Mouse (Mus musculus): ENCODE measurements around the gene Fam71b. TPM values are rescaled to one million over a fixed set of nuclear protein-coding genes. Genes with fewer than 3 reads are reported as not detected.
A peak's percentile ranks its signal among the peaks of the same experiment; 100 is the strongest.

Fam71b gene
- not detected in 2 replicates for polyA plus RNA-seq (2016; fragmentation: Nextera tagmentation; extraction: Ambion mirVana)

DNA sequence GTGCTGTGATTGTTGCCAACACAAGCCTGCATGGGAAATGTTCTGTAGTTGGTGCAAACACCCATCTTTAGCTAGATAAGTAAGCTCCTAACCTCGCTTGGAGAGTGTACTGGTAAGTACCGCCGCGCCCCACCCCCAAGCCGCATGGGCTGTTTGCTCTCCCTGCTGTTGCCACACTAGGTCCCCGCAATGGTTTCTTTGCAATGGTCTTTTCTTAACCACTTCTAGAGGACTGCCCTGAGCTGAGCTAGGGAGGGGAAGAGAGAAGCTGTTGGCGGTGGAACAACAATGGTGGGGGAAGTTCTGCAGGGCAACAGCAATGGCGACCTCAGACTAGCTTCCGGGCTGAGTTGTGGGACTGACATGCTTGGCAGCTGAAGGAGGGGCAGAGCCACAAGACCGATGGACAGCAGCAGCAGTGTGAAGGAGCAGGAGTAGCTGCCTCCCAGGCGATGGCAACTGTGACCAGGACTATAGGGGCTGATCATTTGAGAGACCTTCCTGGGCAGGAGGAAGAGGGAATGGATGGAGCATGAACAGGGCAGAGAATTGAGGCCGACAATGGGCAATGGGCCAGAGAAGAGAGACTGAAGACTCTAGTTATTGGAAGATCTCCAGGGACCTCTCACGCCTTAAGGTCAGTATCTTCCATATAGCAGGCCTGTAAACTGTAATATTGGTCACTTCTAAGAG lies at the start of gene Fam71b:
Fam71b (plus strand) TSS at position 393 of the 693 bp plus-strand sequence.
- H3K9me3 ChIP-seq (replicated peaks): no peaks in the 10 kb centered on the region
- no peaks in the 10 kb centered on the region for H3K36me3 ChIP-seq
- 61% methylated on average over 13 of the region's 13 CpGs for WGBS (ENCODE audit: insufficient replicate concordance)
- no peak within 1 kb of the TSS for H3K9ac ChIP-seq
- no peak within 1 kb of the TSS for H3K27ac ChIP-seq
- H3K4me1 ChIP-seq: peaks cover 25% of the 10 kb centered on the region
- no peak within 1 kb of the TSS for H3K4me2 ChIP-seq
- H3K4me3 ChIP-seq: no peak within 1 kb of the TSS
- peak; percentile 30; the same call in 1 of the 2 replicates for ATAC-seq
- 0 out of 2 replicates have a peak, but pooled peaks cover 4% of the 10 kb centered on the region for H3K27me3 ChIP-seq (replicated peaks)

DNA sequence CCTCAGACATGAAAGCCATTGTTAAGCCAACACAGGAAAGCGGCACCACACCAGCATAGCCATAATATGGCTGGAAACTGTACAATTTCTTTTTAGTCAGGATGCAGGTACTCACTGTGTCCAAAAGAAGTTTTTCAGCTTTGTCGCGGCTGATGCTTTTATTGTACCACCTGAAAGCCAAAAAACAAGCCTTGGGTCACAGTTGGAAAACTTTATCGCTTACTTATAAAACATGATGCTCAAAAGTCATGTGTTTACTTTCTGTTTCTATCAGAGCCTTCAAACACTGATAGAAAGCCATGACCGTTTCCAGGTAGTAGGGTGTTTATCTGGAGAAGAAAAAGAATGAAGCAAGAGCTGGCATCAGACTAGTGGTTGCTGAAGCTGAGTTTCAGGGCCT lies 48.6 kb upstream of the Fam71b start:
- H3K9me3 ChIP-seq (replicated peaks): no peaks in the 10 kb centered on the region
- no peak overlapping the region for H3K27ac ChIP-seq
- no peaks in the 10 kb centered on the region for H3K27me3 ChIP-seq (replicated peaks)
- 69% methylated on average over 5 of the region's 5 CpGs for WGBS (ENCODE audit: insufficient replicate concordance)
- no peak overlapping the region for H3K4me3 ChIP-seq
- H3K36me3 ChIP-seq: no peaks in the 10 kb centered on the region
- no peaks in the 10 kb centered on the region for H3K4me1 ChIP-seq
- H3K9ac ChIP-seq: no peak overlapping the region
- H3K4me2 ChIP-seq: no peak overlapping the region
- ATAC-seq: no peak

DNA sequence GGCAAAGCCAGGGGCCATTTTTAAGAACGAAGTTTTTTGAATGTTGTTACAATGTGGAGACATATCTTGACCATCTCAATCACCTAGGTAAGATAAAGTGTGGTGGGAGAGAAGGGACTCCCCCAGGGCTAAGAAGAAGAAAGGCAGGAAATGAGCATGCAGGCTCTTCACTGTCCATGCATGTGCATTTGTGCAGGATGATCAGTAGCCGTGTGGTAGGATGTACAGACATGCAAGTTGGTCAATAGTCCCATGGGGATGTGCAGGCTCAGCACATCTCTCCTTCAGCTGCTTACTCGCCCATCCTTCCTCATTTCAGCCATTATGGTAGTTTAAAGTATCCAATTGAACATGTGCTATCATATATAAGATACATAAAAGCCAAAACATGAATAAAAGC lies 47.9 kb upstream of the Fam71b start:
- no peak overlapping the region for H3K27ac ChIP-seq
- no peak overlapping the region for H3K9ac ChIP-seq
- H3K36me3 ChIP-seq: no peaks in the 10 kb centered on the region
- ATAC-seq: no peak
- H3K4me3 ChIP-seq: no peak overlapping the region
- no peaks in the 10 kb centered on the region for H3K4me1 ChIP-seq
- 54% methylated on average over 3 of the region's 3 CpGs for WGBS (ENCODE audit: insufficient replicate concordance)
- H3K4me2 ChIP-seq: no peak overlapping the region
- no peaks in the 10 kb centered on the region for H3K27me3 ChIP-seq (replicated peaks)
- no peaks in the 10 kb centered on the region for H3K9me3 ChIP-seq (replicated peaks)

DNA sequence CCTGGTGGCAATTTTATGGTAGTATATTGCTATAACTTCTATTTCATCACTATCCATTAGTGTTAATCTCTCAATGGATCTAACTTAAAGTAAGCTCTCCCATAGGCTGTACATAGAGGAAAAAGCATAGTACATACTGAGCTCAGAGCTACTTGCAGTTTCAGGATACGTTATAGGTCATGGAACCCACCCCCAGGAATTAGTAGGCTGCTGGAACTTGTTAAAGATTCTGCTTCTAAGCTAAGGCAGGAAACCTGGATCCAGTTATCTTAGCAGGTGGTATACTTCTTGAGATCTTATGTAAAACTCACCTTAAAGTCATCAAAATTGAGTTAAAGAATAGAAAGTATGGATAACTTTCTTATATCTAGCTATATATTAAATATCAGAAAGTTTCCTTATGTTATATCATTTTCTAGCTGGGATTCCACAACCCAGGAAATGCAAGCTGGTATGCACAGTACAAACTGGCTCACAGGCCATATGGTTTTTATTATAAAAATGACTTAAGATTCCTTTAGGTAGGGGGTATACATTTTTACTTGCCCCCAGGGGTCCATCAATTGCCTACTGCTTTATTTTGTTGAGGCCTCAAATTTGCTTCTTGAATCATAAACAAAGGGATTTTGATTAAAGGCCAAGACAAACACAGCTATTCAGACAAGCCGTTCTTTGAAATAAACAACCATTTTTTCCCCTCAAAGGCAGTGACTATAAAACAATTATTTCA lies 46.5 kb upstream of the Fam71b start:
- no peak for ATAC-seq
- Histone ChIP-seq H3K36me3 (no peaks in the 10 kb centered on the region), H3K4me2 (no peak overlapping the region), H3K9me3 (replicated peaks) (no peaks in the 10 kb centered on the region), H3K9ac (no peak overlapping the region), H3K4me3 (no peak overlapping the region), H3K27me3 (replicated peaks) (no peaks in the 10 kb centered on the region), H3K4me1 (no peaks in the 10 kb centered on the region), H3K27ac (no peak overlapping the region)
- WGBS (ENCODE audit: insufficient replicate concordance): 63% methylated on average over 2 of the region's 2 CpGs

DNA sequence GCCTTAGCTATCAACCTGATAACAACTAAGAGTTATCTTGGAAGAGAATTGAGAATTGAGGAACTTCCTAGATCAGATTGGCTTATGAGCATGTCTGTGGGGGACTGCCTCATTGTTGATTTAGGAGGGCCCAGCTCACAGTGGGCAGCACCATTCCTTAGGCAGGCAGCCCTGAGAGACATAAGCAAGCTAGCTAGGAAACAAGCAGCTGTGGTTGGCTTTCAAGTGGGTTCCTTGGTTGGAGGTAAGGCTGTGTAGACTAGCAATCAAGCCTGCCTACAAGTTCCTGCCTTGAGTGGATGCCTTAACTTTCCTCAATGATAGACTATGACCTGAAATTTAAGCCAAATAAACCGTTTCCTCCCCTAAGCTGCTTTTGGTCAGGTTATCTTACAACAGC lies 38.0 kb upstream of the Fam71b start:
- H3K4me2 ChIP-seq: no peak overlapping the region
- H3K36me3 ChIP-seq: no peaks in the 10 kb centered on the region
- H3K9me3 ChIP-seq (replicated peaks): no peaks in the 10 kb centered on the region
- 0 out of 2 replicates have a peak, but pooled peaks cover 4% of the 10 kb centered on the region for H3K27me3 ChIP-seq (replicated peaks)
- 49% methylated on average over 1 of the region's 1 CpGs for WGBS (ENCODE audit: insufficient replicate concordance)
- H3K9ac ChIP-seq: no peak overlapping the region
- no peaks in the 10 kb centered on the region for H3K4me1 ChIP-seq
- no peak for ATAC-seq
- H3K4me3 ChIP-seq: no peak overlapping the region
- no peak overlapping the region for H3K27ac ChIP-seq

DNA sequence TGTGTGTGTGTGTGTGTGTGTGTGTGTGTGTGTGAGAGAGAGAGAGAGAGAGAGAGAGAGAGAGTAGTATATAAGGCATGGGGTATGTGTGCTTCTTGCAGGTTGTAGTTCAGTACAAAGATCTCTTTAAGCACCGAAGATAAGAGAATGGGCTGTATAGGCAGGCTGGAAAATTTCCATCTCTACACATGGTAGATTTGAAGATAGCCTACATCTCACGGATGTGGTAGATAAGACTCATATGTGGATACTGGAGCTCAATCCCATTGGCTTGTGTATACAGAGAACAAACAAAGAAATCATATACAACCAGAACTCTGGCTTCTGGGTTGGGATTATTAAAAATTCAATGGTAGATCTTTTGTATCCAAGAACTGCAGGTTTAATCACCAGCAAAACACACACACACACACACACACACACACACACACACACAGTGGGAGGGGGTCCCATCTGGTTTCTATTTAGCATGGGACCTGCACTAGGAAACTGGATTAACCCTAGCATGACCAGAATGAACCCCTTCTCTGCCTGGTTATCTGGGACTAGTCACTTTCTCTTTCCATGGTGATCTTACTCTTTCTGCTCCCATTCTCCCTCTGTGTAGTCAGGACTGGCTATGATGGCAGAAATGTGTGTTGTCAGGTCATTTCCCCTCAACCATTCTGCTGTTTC lies 35.2 kb upstream of the Fam71b start:
- H3K4me2 ChIP-seq: no peak overlapping the region
- H3K27me3 ChIP-seq (replicated peaks): 0 out of 2 replicates have a peak, but pooled peaks cover 4% of the 10 kb centered on the region
- no peak overlapping the region for H3K9ac ChIP-seq
- no peaks in the 10 kb centered on the region for H3K9me3 ChIP-seq (replicated peaks)
- no peak overlapping the region for H3K27ac ChIP-seq
- no peaks in the 10 kb centered on the region for H3K36me3 ChIP-seq
- no peak overlapping the region for H3K4me3 ChIP-seq
- WGBS (ENCODE audit: insufficient replicate concordance): 68% methylated on average over 2 of the region's 2 CpGs
- no peaks in the 10 kb centered on the region for H3K4me1 ChIP-seq
- no peak for ATAC-seq

DNA sequence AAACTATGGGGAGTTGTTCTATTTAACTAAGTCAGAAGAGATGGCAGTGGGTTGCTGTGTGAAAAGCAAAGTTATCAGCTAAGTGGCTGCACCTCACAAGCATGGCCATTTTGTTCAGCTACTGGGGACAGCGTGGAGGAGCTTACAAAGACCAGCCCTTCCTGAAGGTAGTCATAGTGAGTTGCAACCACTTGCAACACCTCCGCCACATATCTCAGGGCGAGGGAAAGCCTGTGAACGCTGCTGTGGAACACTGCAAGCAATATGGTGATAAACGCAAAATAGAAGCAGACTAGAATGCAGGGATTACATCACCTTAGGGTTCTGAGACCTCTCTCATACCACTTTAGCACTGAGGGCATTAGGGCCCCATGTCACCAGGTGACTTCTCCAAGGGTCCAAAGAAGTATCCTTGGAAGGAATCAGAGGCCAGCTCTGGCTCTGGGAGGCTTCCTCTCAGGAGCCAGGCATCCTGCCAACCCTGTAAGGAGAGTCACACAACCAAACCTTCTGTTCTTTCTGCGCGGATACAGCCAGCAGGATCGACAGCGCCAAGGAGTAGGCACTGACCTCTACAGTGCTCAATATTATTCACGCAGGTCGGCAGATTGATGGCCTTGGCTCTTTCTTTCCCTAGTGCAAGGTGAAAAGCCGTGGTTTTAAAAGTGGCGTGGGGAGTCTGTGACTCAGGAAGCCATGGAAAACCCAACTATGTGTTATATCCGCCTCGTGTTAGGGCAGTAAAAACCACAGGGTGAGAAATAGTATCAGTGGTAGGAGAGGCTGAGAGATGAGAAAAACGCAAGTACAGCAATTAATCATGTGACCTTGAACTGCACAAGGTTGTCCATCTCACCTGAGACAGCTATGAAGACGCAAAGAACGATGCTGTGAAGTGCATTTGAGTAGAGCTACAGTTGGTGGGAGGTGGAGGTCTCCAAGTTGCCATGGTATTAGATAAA lies 34.0 kb upstream of the Fam71b start:
- Histone ChIP-seq H3K36me3 (no peaks in the 10 kb centered on the region), H3K9me3 (replicated peaks) (no peaks in the 10 kb centered on the region), H3K27ac (no peak overlapping the region), H3K4me3 (no peak overlapping the region), H3K4me1 (no peaks in the 10 kb centered on the region), H3K27me3 (replicated peaks) (0 out of 2 replicates have a peak, but pooled peaks cover 4% of the 10 kb centered on the region), H3K4me2 (no peak overlapping the region), H3K9ac (no peak overlapping the region)
- 71% methylated on average over 18 of the region's 18 CpGs for WGBS (ENCODE audit: insufficient replicate concordance)
- no peak for ATAC-seq

DNA sequence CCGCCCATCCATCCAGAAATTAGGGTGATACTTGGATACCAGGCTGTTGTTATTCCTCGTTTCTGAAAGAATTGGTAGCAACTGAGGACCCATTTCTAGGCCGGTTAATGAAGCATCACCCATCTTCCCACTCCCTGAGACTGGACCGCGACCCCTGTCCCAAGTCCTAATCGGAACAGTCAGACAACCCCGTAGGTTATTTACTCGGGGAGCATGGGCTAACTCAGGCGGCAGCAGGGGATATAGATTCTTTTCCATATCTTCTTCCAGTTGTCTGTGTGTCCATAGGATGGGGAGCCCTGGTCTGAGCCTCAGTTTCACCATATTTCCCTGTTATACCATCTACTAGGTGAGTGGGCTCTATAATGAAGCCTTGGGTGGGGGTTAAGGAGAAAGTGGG lies 32.5 kb upstream of the Fam71b start:
- H3K9ac ChIP-seq: no peak overlapping the region
- no peak overlapping the region for H3K4me2 ChIP-seq
- 81% methylated on average over 9 of the region's 9 CpGs for WGBS (ENCODE audit: insufficient replicate concordance)

DNA sequence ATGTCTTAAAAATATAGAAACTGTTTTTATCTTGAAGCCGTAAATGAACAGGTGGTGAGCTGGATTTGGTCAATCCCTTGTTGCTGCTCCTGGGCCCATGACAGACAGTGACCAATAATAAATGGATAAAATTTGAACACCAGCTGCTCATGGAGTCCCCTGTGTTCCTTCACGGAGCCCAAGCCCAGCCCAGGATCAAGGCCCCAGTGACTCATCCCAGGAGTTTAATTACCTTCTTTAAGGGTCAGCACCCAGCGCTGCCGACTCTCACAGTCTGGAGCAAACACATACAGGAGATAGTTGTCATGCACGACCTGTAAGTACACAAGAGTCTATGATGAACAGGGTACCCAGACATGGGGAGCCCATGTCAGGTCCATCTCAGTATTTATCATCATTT lies 30.6 kb upstream of the Fam71b start:
- H3K36me3 ChIP-seq: no peaks in the 10 kb centered on the region
- no peak overlapping the region for H3K4me2 ChIP-seq
- 0 out of 2 replicates have a peak, but pooled peaks cover 6% of the 10 kb centered on the region for H3K27me3 ChIP-seq (replicated peaks)
- H3K9me3 ChIP-seq (replicated peaks): no peaks in the 10 kb centered on the region
- no peak for ATAC-seq
- WGBS (ENCODE audit: insufficient replicate concordance): 71% methylated on average over 5 of the region's 5 CpGs
- H3K4me1 ChIP-seq: no peaks in the 10 kb centered on the region
- no peak overlapping the region for H3K27ac ChIP-seq
- H3K9ac ChIP-seq: no peak overlapping the region
- no peak overlapping the region for H3K4me3 ChIP-seq

More for the DNA sequence above, 32.5 kb upstream of the Fam71b start:
- Histone ChIP-seq H3K9me3 (replicated peaks) (no peaks in the 10 kb centered on the region), H3K27ac (no peak overlapping the region), H3K4me3 (no peak overlapping the region), H3K27me3 (replicated peaks) (0 out of 2 replicates have a peak, but pooled peaks cover 6% of the 10 kb centered on the region), H3K36me3 (no peaks in the 10 kb centered on the region), H3K4me1 (no peaks in the 10 kb centered on the region)
- no peak for ATAC-seq

DNA sequence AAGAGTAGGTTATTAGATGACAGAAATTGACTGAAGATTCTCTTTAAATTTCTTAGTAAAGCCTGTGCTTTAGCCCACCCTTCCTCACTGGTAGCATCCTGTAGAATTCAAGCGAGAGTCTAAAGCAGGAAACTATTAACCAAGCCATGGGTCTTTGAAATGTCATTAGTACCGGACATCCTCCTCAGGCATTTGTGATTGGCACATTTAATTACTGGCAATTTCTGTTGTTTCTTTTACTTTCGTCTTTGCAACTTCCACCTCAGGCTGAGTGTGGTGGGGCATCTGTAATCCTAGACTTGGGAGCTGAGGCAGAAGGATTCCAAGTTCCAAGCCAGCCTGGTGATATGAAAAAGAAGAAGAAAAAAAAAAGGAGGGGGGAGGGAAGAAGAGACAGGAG lies 30.0 kb upstream of the Fam71b start:
- ATAC-seq: no peak
- no peaks in the 10 kb centered on the region for H3K36me3 ChIP-seq
- H3K4me2 ChIP-seq: no peak overlapping the region
- H3K4me3 ChIP-seq: no peak overlapping the region
- WGBS (ENCODE audit: insufficient replicate concordance): 43% methylated on average over 3 of the region's 3 CpGs
- 0 out of 2 replicates have a peak, but pooled peaks cover 6% of the 10 kb centered on the region for H3K27me3 ChIP-seq (replicated peaks)
- H3K27ac ChIP-seq: no peak overlapping the region
- no peaks in the 10 kb centered on the region for H3K4me1 ChIP-seq
- no peak overlapping the region for H3K9ac ChIP-seq
- H3K9me3 ChIP-seq (replicated peaks): no peaks in the 10 kb centered on the region

DNA sequence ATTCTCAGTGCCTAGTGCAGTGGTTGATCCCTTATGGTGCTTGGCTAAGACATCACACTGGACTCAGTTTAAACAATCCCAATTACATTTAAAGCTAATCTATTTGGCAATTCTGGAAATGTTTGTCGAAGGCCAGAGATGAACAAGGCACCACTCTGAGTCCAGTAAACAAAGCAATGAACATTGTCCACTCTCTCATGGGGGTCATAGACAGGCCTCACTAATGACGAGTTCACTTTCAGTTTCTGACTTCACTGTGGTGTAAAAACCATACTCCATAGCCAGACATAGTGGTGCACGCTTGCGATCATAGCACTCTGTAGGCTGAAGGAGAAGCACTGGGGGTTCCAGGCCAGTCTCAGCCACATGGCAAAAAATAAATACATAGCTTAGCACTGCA lies 25.9 kb upstream of the Fam71b start:
- Histone ChIP-seq H3K4me2 (no peak overlapping the region), H3K4me1 (no peaks in the 10 kb centered on the region), H3K9me3 (replicated peaks) (no peaks in the 10 kb centered on the region), H3K36me3 (no peaks in the 10 kb centered on the region), H3K9ac (no peak overlapping the region), H3K27me3 (replicated peaks) (0 out of 2 replicates have a peak, but pooled peaks cover 3% of the 10 kb centered on the region), H3K27ac (no peak overlapping the region), H3K4me3 (no peak overlapping the region)
- ATAC-seq: no peak
- WGBS (ENCODE audit: insufficient replicate concordance): 70% methylated on average over 4 of the region's 4 CpGs
